Mouse (Mus musculus) 3134 (cell line): ENCODE measurements around the gene Gon7.

Experiments
- DNase-seq: peaks from one replicate; pipeline ENCODE4 v3.0.0-alpha.2; 2011; ENCODE audit warnings: low spot score; ENCODE audit not compliant: insufficient read length; ENCODE audit errors: extremely low read depth

Gene Gon7

DNA sequence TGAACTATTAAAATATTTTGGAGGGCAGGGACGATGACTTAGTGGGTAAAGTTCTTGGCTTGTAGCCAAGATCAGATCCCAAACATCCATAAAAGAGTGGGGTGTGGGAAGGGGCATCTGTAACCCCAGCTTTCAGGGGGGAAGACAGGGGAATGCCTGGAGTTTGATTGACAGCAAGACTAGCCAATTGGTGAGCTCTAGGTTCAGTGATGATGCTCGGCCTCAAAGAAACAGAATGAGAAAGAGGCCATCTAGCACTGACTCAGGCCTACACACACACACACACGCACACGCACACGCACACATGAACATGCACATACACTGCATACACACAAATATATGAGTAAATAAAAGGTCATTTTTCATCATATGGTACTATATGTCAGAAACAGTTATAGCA, 47.7 kb downstream of the Gon7 start:
- DNase-seq = no peak

DNA sequence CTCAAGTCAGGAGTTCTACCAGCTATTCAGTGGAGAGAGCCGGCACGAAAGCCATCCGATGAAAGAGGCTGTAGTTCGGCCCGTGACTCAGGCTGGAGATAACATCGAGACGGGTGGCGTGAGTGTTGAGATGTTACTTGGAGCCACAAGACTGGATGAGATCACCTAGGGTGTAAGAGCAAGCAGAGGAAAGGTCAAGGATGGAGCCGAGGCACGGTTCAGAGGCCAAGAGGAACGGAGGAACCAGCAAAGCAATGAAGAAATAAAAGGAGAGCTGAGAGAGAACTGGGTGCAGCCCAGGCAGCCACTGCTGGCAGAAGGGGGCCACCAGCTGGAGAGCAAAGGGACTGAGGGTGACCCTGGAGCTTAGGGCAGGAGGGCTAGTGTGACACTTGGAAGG, 49.4 kb downstream of the Gon7 start:
- DNase-seq = peak; percentile 51

DNA sequence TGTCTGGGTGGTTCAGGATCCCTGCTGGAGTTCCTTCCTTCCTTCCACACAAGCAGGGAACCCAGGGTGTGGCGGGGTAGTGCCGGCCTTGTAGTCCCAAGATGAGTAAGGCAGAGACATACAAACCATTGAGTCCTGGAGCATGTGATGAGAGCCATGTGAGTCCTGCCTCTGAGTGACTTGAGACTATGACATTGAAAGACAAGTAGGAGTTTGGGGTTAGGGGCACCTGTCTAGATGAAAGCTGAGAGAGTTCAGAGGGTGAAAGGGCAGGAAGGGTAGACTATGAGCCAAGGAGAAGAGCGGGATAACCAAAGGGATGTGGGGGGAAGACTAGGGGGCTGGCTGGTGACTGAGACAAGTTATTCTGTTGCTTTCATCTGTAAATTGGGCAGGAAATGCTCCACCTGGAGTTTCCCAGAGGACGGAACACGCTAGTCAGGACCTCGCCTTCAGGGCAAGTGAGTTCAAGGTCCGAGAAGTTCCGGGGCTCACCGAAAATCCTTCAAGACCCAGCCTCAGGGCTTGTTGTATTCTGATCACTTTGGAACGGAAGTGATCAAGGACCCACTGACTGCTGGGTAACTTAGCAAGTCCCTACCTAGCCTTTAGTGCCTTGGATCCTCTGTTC, 50.7 kb downstream of the Gon7 start:
- DNase-seq = no peak

GRCm38 (mm10) chr12:102705906-102706640, 51.5 kb downstream of the Gon7 start:
- DNase-seq = no peak

DNA sequence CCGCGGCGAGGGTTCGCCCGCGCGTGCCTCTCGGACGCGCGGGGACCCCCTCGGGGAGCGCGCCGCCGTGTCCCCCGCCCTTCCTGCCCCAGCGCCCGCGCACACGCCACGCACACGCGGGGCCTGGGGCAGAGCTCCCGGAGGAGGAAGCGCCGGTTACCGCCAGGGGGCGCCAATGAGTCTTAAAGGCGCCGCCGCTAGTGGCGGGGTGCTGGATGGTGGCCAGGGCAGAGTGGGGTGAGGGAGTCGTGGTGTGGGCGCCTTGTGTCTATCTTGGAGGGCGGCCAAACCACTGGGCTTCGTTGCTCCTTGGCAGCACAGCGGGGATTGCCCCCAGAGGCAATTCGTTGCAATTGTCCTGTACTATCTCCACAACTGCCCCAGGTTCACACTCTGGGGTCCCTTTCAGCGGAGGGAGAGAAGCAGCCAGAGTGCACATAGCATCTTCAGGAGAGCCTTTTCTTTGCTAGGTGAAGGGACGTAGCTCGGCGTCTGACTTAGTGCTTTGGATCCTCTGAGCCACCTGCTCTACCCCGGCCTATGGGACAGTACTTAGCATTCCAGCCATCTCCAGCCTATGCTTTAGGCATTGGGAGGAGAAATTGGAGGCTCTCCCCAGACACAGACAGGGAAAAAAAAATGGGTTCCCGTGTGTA, 52.3 kb downstream of the Gon7 start:
- peak; percentile 84 for DNase-seq

DNA sequence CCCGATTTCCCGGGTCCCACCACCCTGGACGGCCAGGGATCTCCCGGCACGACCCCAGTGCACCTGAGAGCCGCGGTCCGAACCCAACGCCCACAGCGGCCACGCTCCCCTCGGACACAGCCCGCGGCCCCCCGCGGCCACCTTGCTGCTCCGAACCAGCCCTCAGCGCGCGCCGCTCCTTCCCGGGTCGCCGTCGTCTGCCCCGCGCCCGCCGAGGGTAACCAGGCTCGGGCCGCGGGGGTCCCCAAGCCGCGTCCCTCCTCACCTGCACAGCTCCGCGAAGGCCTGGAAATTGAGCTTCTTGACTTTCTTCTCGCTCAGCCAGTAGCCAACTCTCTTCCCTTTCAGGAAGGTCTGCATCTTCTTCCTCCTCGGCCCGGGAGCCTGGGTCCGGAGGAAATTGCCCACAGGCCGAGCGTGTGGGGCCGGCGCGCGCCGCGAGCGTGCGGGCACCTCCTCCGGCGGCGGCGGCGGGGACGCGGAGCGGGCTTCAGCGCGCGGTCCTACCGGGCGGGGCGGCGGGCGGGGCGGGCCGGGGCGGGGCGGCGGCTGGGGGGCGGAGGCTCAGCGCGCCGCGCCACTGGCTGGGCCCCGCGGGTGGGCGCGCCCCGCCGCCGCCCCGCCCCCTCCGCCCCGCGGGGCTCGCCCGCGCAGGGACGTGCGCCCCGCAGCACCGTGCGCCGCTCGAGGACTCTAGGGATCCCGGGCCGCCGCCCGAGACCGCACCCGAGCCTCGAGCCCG, 53.0 kb downstream of the Gon7 start, which contains the start of gene Itpk1:
Gene Itpk1, minus strand, starts transcription at position 474 of the 742 bp plus-strand sequence.
- DNase-seq = peak; percentile 49

DNA sequence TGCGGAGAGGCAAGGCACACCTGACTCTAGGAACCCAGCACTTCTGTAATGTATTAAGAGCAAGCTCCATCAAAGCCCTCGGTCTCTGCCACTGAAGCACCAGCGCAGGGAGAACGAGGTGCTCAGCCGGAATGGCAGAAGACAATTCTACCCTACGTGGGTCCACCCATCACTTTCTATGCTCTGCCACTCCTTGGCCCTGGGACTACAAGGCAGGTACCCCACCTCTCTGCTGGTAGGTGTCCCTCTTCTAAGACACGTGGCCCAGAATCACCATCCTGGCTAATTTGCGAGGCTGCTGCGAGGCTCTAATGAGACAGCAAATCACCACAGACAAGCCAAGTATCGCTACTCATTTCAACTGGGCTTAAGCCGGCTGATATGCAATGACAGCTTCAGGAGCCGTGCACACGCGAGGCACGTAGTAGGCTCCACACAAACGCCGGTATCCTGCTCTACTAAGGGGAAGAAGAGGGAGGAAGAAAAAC, 53.6 kb downstream of the Gon7 start:
- peak; percentile 28 for DNase-seq

DNA sequence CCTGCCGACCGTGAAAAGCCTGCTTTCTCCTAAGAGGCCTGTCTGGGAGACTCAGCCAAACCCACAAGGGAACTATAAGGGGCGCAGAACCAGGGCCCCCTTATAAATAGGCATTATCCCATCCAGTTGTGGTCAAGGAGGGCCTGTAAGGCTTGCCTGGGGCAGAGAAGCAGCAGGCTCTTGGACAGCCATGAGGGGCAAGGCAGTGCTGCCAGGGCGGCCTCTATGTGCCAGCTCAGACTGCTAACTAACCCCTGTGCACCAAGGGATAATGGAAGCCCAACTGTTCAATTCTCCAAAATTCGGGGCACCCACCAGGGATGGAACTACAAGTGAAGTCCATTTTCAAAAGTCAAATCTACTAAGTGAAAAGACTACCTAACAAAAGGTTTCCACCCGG, 54.2 kb downstream of the Gon7 start:
- no peak for DNase-seq
